Mouse (Mus musculus) kidney, postnatal 0 days (tissue): ENCODE data around the gene Eif4g1. TPM values are rescaled to one million over a fixed set of nuclear protein-coding genes. Genes with fewer than 3 reads are reported as not detected.
A peak's percentile ranks its signal among the peaks of the same experiment; 100 is the strongest.

Source experiments
- ATAC-seq: fragments of 200-750 bp; cut with Nextera tagmentation; replicated peaks from 2 replicates; pipeline ENCODE4 v1.8.0; 2017; ENCODE audit warnings: low read depth, moderate number of reproducible peaks, moderate TSS enrichment, moderate library complexity; ENCODE audit not compliant: low FRiP score
- DNase-seq: peaks from one replicate; pipeline ENCODE4 v3.0.0-alpha.2; 2016; ENCODE audit warnings: low spot score
- H3K27ac ChIP-seq: fragments of 300-500 bp; sonication (generic); 2 replicates; pipeline ENCODE4 v1.5.1; 2014; ENCODE audit warnings: mild to moderate bottlenecking
- H3K27me3 ChIP-seq: fragments of 300-500 bp; sonication (generic); 2 replicates; pipeline ENCODE4 v1.6.1; 2014; ENCODE audit warnings: low read length, mixed read lengths; ENCODE audit not compliant: insufficient read depth
- H3K36me3 ChIP-seq: fragments of 300-500 bp; sonication (generic); 2 replicates; pipeline ENCODE4 v1.6.1; 2014; ENCODE audit warnings: low read length, mixed read lengths; ENCODE audit not compliant: insufficient read depth
- H3K4me1 ChIP-seq: fragments of 300-500 bp; sonication (generic); replicated peaks from 2 replicates; pipeline ENCODE4 v1.6.1; 2014; ENCODE audit warnings: antibody characterized with exemption, low read length, mixed read lengths; ENCODE audit not compliant: insufficient read depth
- H3K4me2 ChIP-seq: fragments of 300-500 bp; sonication (generic); 2 replicates; pipeline ENCODE4 v1.6.1; 2014; ENCODE audit warnings: mild to moderate bottlenecking, low read length, moderate library complexity, mixed read lengths
- H3K4me3 ChIP-seq: fragments of 300-500 bp; sonication (generic); replicated peaks from 2 replicates; pipeline ENCODE4 v1.5.1; 2014; ENCODE audit warnings: low read depth, low read length
- H3K9ac ChIP-seq: fragments of 300-500 bp; sonication (generic); 2 replicates; pipeline ENCODE4 v1.6.1; 2014; ENCODE audit warnings: low read depth, low read length
- H3K9me3 ChIP-seq: fragments of 300-500 bp; sonication (generic); replicated peaks from 2 replicates; pipeline ENCODE4 v1.6.1; 2016; ENCODE audit warnings: low read length, inconsistent platforms, mixed read lengths
- CTCF ChIP-seq: IDR thresholded peaks from 2 replicates; pipeline ENCODE4 v1.5.1; 2016; ENCODE audit warnings: antibody characterized with exemption, low read depth, mild to moderate bottlenecking, moderate library complexity
- WGBS: fragments of 180-500 bp; shearing (Covaris S2); extraction: QIAGEN DNeasy Blood & Tissue Kit; methylation state at CpG from one replicate; pipeline ENCODE4 v1.1.7; 2014; 5-methylcytosine and 5-hydroxymethylcytosine counted together
- polyA plus RNA-seq: library from polyadenylated mRNA; unstranded; fragments of >200 nt; fragmentation: Nextera tagmentation; extraction: Ambion mirVana; gene quantifications from 2 replicates; pipeline ENCODE4 v1.2.1, GENCODE M21; 2015

The Eif4g1 gene
- polyA plus RNA-seq, 1 experiment from 2014 or later, result 115 TPM

DNA sequence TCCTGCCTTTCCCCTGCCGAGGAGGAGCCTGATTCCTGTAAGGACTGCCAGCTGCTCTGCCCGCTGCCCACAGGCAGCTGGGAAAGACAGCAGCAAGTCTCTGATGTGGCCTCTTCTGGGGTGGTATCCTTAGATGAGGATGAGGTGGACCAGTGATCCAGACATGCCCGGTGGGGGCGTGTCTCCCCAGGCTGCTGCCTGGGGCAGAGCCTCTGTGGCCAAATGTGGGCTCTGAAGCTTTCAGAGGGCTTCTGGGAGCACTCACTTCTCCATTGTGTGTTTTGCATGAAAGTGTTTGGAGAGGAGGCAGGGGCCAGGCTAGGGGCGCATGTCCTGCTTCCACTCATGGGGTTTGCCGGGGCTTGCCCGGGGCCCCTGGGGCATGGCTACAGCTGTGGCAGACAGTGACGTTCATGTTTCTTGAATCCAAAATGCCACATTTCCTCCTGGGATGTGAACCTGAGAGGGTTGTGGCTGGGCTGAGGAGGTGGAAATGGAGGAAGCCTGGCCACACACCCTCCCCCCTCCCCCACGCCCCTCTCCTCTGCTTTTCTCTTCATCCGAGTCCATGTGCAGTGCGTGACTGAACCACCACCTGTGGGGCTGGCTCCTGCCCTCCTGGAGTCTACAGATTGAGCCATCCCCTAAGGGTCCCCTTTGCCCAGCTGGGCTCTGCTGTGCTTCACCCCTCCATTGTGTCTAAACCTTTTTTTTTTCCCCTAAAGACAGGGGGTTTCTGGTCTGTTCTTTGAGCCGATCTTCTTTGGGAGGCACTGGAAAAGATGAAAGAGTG lies 33.8 kb downstream of the Eif4g1 start:
- peak; percentile 64; the same call in 1 of the 2 replicates for ATAC-seq
- no peak for DNase-seq
- H3K27me3 ChIP-seq, result no peaks in the 10 kb centered on the region

DNA sequence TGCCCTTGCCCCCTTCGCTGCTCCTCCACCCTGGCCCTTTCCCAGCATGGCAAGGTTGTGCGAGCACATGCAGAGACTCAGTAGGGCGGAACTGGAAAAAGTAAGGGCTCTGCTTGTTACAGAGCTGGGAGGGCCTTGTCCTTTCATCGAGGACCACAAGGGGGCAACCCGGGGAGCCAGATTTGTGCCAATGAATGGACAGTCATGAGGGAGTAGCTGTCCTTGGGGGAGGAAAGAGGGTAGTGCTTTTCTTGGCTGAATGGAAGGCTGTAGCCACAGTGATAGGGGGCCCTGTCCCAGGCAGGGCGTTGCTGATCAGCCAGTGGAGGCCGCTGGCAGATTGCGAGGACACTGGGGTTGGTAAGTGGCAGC lies 34.4 kb downstream of the Eif4g1 start:
- H3K9me3 ChIP-seq, result no peaks in the 10 kb centered on the region
- no peak overlapping the region for H3K4me2 ChIP-seq
- no peak overlapping the region; the same call in 1 of the 2 replicates for H3K9ac ChIP-seq
- 12% methylated on average over 8 of the region's 8 CpGs for WGBS
- H3K36me3 ChIP-seq, result no peaks in the 10 kb centered on the region; the same call in 1 of the 2 replicates
- H3K4me3 ChIP-seq, result no peak overlapping the region
- peak; percentile 82 for TF ChIP-seq CTCF
- peak overlapping the region; percentile 62 for H3K27ac ChIP-seq
- peak; percentile 84 for ATAC-seq
- H3K4me1 ChIP-seq, result peaks cover 7% of the 10 kb centered on the region; the same call in 1 of the 2 replicates
- DNase-seq, result peak; percentile 92
- H3K27me3 ChIP-seq, result no peaks in the 10 kb centered on the region

More for the DNA sequence above, 33.8 kb downstream of the Eif4g1 start:
- no peak overlapping the region; the same call in 1 of the 2 replicates for H3K9ac ChIP-seq
- 30% methylated on average over 12 of the region's 12 CpGs for WGBS
- peak overlapping the region; percentile 62 for H3K27ac ChIP-seq
- peaks cover 7% of the 10 kb centered on the region; the same call in 1 of the 2 replicates for H3K4me1 ChIP-seq
- H3K36me3 ChIP-seq, result no peaks in the 10 kb centered on the region
- TF ChIP-seq CTCF, result no peak
- no peaks in the 10 kb centered on the region for H3K9me3 ChIP-seq
- no peak overlapping the region for H3K4me2 ChIP-seq
- H3K4me3 ChIP-seq, result no peak overlapping the region

DNA sequence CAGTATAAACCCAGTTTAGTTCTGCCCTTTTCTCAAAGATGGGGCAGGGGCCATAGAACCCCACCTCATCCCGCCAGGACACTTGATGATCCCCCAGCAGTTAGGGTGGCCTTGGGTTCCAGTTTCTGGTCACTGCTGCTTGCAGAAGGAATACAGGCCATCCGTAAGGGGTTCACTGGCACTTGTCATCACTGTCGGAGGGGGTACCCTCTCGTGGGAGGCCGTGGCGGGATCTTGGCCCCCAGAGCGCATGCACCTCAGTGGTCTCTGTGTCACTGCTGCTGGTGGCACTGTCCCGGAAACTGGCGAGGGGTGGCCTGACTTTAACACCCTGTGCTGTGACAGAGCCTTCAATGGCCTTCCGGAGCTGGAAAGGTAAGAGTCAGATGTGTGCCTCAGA lies 35.0 kb downstream of the Eif4g1 start:
- Histone ChIP-seq H3K4me2 (no peak overlapping the region), H3K4me1 (peaks cover 7% of the 10 kb centered on the region; the same call in 1 of the 2 replicates), H3K4me3 (no peak overlapping the region), H3K27me3 (no peaks in the 10 kb centered on the region), H3K27ac (no peak overlapping the region), H3K36me3 (peaks cover 4% of the 10 kb centered on the region; the same call in 1 of the 2 replicates), H3K9me3 (no peaks in the 10 kb centered on the region), H3K9ac (no peak overlapping the region)
- no peak for TF ChIP-seq CTCF
- DNase-seq, result no peak
- no peak for ATAC-seq
- WGBS, result 92% methylated on average over 10 of the region's 10 CpGs

DNA sequence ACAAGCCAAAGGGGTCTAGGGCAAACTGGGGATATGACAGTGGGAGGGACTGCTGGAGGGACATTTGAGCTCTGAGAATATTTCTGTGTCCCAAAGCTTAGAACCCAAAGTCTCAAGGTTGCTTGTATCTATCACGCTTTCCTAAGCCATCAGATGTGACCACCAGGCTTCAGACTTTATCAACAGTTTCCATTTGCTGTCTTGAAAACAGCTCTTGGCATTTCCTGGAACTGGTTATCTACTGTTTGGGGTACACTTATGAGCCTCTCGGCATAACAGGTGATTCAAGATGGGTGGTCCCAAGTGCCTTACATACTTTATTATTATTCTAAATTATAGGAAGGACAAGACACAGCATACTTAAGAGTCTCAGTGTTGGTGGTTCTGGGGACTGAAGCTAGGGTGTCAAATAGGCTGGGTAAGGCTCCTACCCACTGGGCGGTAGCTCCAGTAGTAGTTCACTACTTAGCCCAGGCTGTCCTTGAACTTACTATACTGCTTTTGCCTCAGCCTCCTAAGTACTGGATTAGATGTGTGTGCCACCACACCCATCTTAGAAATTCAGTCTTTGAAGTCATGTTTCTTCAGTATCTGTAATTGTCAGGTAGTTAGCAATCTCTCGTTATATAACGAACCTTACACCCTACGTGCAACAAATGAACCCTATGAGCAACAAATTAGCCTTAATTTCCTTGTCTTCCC lies 35.7 kb downstream of the Eif4g1 start:
- no peak for ATAC-seq
- Histone ChIP-seq H3K27ac (no peak overlapping the region), H3K27me3 (no peaks in the 10 kb centered on the region), H3K9ac (no peak overlapping the region), H3K4me2 (no peak overlapping the region), H3K4me1 (peaks cover 7% of the 10 kb centered on the region; the same call in 1 of the 2 replicates), H3K4me3 (no peak overlapping the region), H3K36me3 (peaks cover 4% of the 10 kb centered on the region; the same call in 1 of the 2 replicates), H3K9me3 (no peaks in the 10 kb centered on the region)
- no peak for TF ChIP-seq CTCF
- DNase-seq, result no peak
- WGBS, result 84% methylated on average over 6 of the region's 6 CpGs

DNA sequence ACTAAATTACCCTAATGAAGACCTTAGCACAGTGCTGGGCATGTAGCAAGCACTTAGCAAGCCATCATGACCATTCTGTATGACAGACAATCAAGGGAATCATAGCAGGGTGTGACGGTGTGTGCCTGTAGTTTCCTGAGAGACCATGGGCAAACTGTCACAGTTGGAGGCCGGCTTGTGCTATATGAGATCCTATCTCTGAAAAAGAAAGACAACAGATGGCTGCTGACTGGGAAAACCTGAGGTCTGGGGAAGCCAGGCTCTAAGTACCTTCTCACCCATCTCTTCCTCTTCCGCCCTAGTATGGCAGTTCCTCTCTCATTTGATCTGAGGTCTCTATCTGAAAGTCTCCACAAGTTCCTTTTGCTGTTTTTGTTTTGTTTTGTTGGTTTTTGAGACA lies 37.7 kb downstream of the Eif4g1 start:
- ATAC-seq, result no peak
- H3K9ac ChIP-seq, result no peak overlapping the region
- 83% methylated on average over 3 of the region's 3 CpGs for WGBS
- no peaks in the 10 kb centered on the region for H3K27me3 ChIP-seq
- H3K4me3 ChIP-seq, result no peak overlapping the region
- no peak for DNase-seq
- no peaks in the 10 kb centered on the region for H3K9me3 ChIP-seq
- H3K4me2 ChIP-seq, result no peak overlapping the region
- peaks cover 8% of the 10 kb centered on the region; the same call in 1 of the 2 replicates for H3K36me3 ChIP-seq
- no peak for TF ChIP-seq CTCF
- H3K27ac ChIP-seq, result no peak overlapping the region
- peaks cover 7% of the 10 kb centered on the region; the same call in 1 of the 2 replicates for H3K4me1 ChIP-seq

GRCm38 (mm10) chr16:20706407-20707055 lies 38.4 kb downstream of the Eif4g1 start:
- Histone ChIP-seq H3K4me1 (peaks cover 7% of the 10 kb centered on the region; the same call in 1 of the 2 replicates), H3K36me3 (peaks cover 9% of the 10 kb centered on the region; the same call in 1 of the 2 replicates), H3K4me3 (no peak overlapping the region), H3K27me3 (no peaks in the 10 kb centered on the region), H3K9ac (no peak overlapping the region), H3K4me2 (no peak overlapping the region), H3K9me3 (no peaks in the 10 kb centered on the region), H3K27ac (no peak overlapping the region)
- 86% methylated on average over 2 of the region's 2 CpGs for WGBS
- DNase-seq (no peak), ATAC-seq (no peak)
- no peak for TF ChIP-seq CTCF
